Mouse (Mus musculus) brown adipose tissue, adult 24 weeks (tissue): ENCODE data around the gene Agap3. TPM values are rescaled to one million over a fixed set of nuclear protein-coding genes. Genes with fewer than 3 reads are reported as not detected.

Experiments used
- H3K27ac ChIP-seq: fragments of 200-500 bp; replicated peaks from 2 replicates; pipeline ENCODE4 v1.5.1; 2012; ENCODE audit warnings: low read depth, mild to moderate bottlenecking, low read length
- H3K4me1 ChIP-seq: fragments of 200-500 bp; 2 replicates; pipeline ENCODE4 v1.6.1; 2012; ENCODE audit warnings: low read length, mixed read lengths; ENCODE audit not compliant: control insufficient read depth, insufficient read depth, insufficient read length
- H3K4me3 ChIP-seq: fragments of 200-500 bp; 2 replicates; pipeline ENCODE4 v1.5.1; 2012; ENCODE audit warnings: low read depth, mild to moderate bottlenecking, low read length, moderate library complexity; ENCODE audit not compliant: insufficient read depth
- polyA plus RNA-seq: library from polyadenylated mRNA; stranded (reverse); fragments of >200 nt; gene quantifications from 2 replicates; pipeline ENCODE4 v1.2.4, GENCODE M21; 2012; ENCODE audit not compliant: missing spikeins, insufficient read depth, insufficient read length

Gene Agap3
- polyA plus RNA-seq, 1 experiment = 17.2 TPM

- peaks cover 9% of the 10 kb centered on the region; the same call in 1 of the 2 replicates for H3K4me1 ChIP-seq
- no peak overlapping the region for H3K27ac ChIP-seq
- no peak overlapping the region for H3K4me3 ChIP-seq
These were observed 23.7 kb downstream of the Agap3 start for GRCm38 (mm10) chr5:24475476-24476241.

- H3K4me1 ChIP-seq = peaks cover 9% of the 10 kb centered on the region; the same call in 1 of the 2 replicates
- H3K4me3 ChIP-seq = no peak overlapping the region
- no peak overlapping the region for H3K27ac ChIP-seq
These were observed 25.9 kb downstream of the Agap3 start for GRCm38 (mm10) chr5:24477909-24478308.

- H3K4me3 ChIP-seq = no peak overlapping the region
- H3K27ac ChIP-seq = no peak overlapping the region
- H3K4me1 ChIP-seq = no peaks in the 10 kb centered on the region
These were observed 29.7 kb downstream of the Agap3 start for GRCm38 (mm10) chr5:24481647-24482046.

- Histone ChIP-seq H3K4me1 (no peaks in the 10 kb centered on the region), H3K4me3 (no peak overlapping the region), H3K27ac (no peak overlapping the region)
These were observed 30.5 kb downstream of the Agap3 start for GRCm38 (mm10) chr5:24482247-24483079.

GRCm38 (mm10) chr5:24483326-24483725 lies 31.3 kb downstream of the Agap3 start:
- no peak overlapping the region for H3K27ac ChIP-seq
- H3K4me1 ChIP-seq = no peaks in the 10 kb centered on the region
- no peak overlapping the region for H3K4me3 ChIP-seq

GRCm38 (mm10) chr5:24484963-24485362 lies 33.0 kb downstream of the Agap3 start:
- Histone ChIP-seq H3K4me3 (no peak overlapping the region), H3K4me1 (no peaks in the 10 kb centered on the region), H3K27ac (no peak overlapping the region)

GRCm38 (mm10) chr5:24486097-24486496 lies 34.1 kb downstream of the Agap3 start:
- Histone ChIP-seq H3K27ac (no peak overlapping the region), H3K4me1 (no peaks in the 10 kb centered on the region)

GRCm38 (mm10) chr5:24486738-24487137 lies 34.8 kb downstream of the Agap3 start:
- Histone ChIP-seq H3K4me1 (no peaks in the 10 kb centered on the region), H3K27ac (no peak overlapping the region), H3K4me3 (no peak overlapping the region)

More at GRCm38 (mm10) chr5:24486097-24486496, 34.1 kb downstream of the Agap3 start:
- no peak overlapping the region for H3K4me3 ChIP-seq

GRCm38 (mm10) chr5:24490413-24490920 lies 38.5 kb downstream of the Agap3 start:
- H3K27ac ChIP-seq = no peak overlapping the region
- H3K4me1 ChIP-seq = no peaks in the 10 kb centered on the region
- no peak overlapping the region for H3K4me3 ChIP-seq

GRCm38 (mm10) chr5:24492546-24493285 lies 40.7 kb downstream of the Agap3 start:
- Histone ChIP-seq H3K4me1 (no peaks in the 10 kb centered on the region), H3K4me3 (no peak overlapping the region), H3K27ac (no peak overlapping the region)

GRCm38 (mm10) chr5:24495019-24495418 lies 43.0 kb downstream of the Agap3 start:
- Histone ChIP-seq H3K4me1 (no peaks in the 10 kb centered on the region), H3K4me3 (no peak overlapping the region), H3K27ac (no peak overlapping the region)

GRCm38 (mm10) chr5:24496756-24497155 lies 44.8 kb downstream of the Agap3 start:
- no peak overlapping the region for H3K27ac ChIP-seq
- H3K4me1 ChIP-seq = no peaks in the 10 kb centered on the region
- H3K4me3 ChIP-seq = no peak overlapping the region

- H3K4me3 ChIP-seq = no peak overlapping the region
- no peak overlapping the region for H3K27ac ChIP-seq
- no peaks in the 10 kb centered on the region for H3K4me1 ChIP-seq
These were observed 45.5 kb downstream of the Agap3 start for GRCm38 (mm10) chr5:24497526-24497925.

GRCm38 (mm10) chr5:24499113-24499512 lies 47.1 kb downstream of the Agap3 start:
- Histone ChIP-seq H3K4me1 (no peaks in the 10 kb centered on the region), H3K27ac (no peak overlapping the region), H3K4me3 (no peak overlapping the region)

GRCm38 (mm10) chr5:24500851-24501250 lies 48.9 kb downstream of the Agap3 start:
- no peaks in the 10 kb centered on the region for H3K4me1 ChIP-seq
- no peak overlapping the region for H3K4me3 ChIP-seq
- H3K27ac ChIP-seq = no peak overlapping the region
